Mouse (Mus musculus) MEL (cell line): ENCODE measurements around the gene Rab7b. TPM values are rescaled to one million over a fixed set of nuclear protein-coding genes. Genes with fewer than 3 reads are reported as not detected.

ENCODE experiments used
- DNase-seq: peaks from one replicate; pipeline ENCODE4 v3.0.0; 2011; ENCODE audit warnings: low read depth, low spot score
- H3K27ac ChIP-seq: 2 replicates; pipeline ENCODE4 v1.5.1; 2012; ENCODE audit warnings: low read depth, mild to moderate bottlenecking, control low read depth, low read length, moderate library complexity; ENCODE audit not compliant: control insufficient read depth
- H3K27me3 ChIP-seq, 2 experiments: fragments of 150-350 bp in 1 of 2; sonication (generic) in 1 of 2; 2 replicates each; pipeline ENCODE4 v1.6.1; 2012; ENCODE audit warnings: low read length in 2 of 2, mild to moderate bottlenecking in 2 of 2, improper control_type of control experiment in 1 of 2, moderate library complexity in 1 of 2; ENCODE audit not compliant: insufficient read depth in 2 of 2, control insufficient read depth in 1 of 2
- H3K36me3 ChIP-seq, 2 experiments: 2 replicates each; pipeline ENCODE4 v1.6.1; 2012 to 2014; ENCODE audit warnings: low read length in 2 of 2, improper control_type of control experiment in 1 of 2, inconsistent platforms in 1 of 2, mild to moderate bottlenecking in 1 of 2; ENCODE audit not compliant: insufficient read depth in 2 of 2, control insufficient read depth in 1 of 2
- H3K4me1 ChIP-seq, 2 experiments: fragments of 150-350 bp in 1 of 2; sonication (generic) in 1 of 2; 2 replicates each; pipeline ENCODE4 v1.6.1; 2012; ENCODE audit warnings: low read length in 2 of 2, improper control_type of control experiment in 1 of 2, mild to moderate bottlenecking in 1 of 2; ENCODE audit not compliant: insufficient read depth in 2 of 2, control insufficient read depth in 1 of 2
- H3K4me3 ChIP-seq, 2 experiments: fragments of 150-350 bp in 1 of 2; sonication (generic) in 1 of 2; 2 replicates each; pipeline ENCODE4 v1.5.1; 2012; ENCODE audit warnings: low read depth in 2 of 2, low read length in 2 of 2, mild to moderate bottlenecking in 2 of 2, moderate library complexity in 2 of 2, control low read depth in 1 of 2, improper control_type of control experiment in 1 of 2; ENCODE audit not compliant: control insufficient read depth in 1 of 2, insufficient read depth in 1 of 2
- H3K79me2 ChIP-seq: 2 replicates; pipeline ENCODE4 v1.6.1; 2012; ENCODE audit warnings: mild to moderate bottlenecking, low read length, moderate library complexity; ENCODE audit not compliant: control insufficient read depth, poor library complexity, insufficient read depth
- H3K9ac ChIP-seq: 2 replicates; pipeline ENCODE4 v1.6.1; 2012; ENCODE audit warnings: low read depth, mild to moderate bottlenecking, control low read depth, low read length, moderate library complexity; ENCODE audit not compliant: control insufficient read depth, poor library complexity, severe bottlenecking
- H3K9me3 ChIP-seq: fragments of 150-350 bp; sonication (generic); replicated peaks from 2 replicates; pipeline ENCODE4 v1.6.1; 2012; ENCODE audit warnings: mild to moderate bottlenecking, low read length, improper control_type of control experiment, moderate library complexity; ENCODE audit not compliant: insufficient read depth
- CTCF ChIP-seq, 3 experiments: IDR thresholded peaks in 2 of 3; conservative IDR thresholded peaks in 1 of 3; 2 replicates each; pipeline ENCODE4 v1.5.1; 2011 to 2012; ENCODE audit warnings: low read length in 3 of 3, low read depth in 2 of 3, mild to moderate bottlenecking in 2 of 3, improper control_type of control experiment in 1 of 3, inconsistent platforms in 1 of 3, mixed read lengths in 1 of 3, moderate library complexity in 1 of 3; ENCODE audit not compliant: control insufficient read depth in 1 of 3, insufficient read depth in 1 of 3, poor library complexity in 1 of 3, severe bottlenecking in 1 of 3
- ELF1 ChIP-seq: IDR thresholded peaks from 2 replicates; pipeline ENCODE4 v1.6.1; 2014; ENCODE audit warnings: low read depth, mild to moderate bottlenecking, inconsistent platforms, low read length, improper control_type of control experiment, moderate library complexity
- EP300 ChIP-seq, 2 experiments: IDR thresholded peaks; 2 replicates each; pipeline ENCODE4 v1.6.1; 2011; ENCODE audit warnings: improper control_type of control experiment in 2 of 2, low read length in 2 of 2, low read depth in 1 of 2, mild to moderate bottlenecking in 1 of 2
- GATA1 ChIP-seq: IDR thresholded peaks from 2 replicates; pipeline ENCODE4 v1.6.1; 2011; ENCODE audit warnings: low read depth, low read length, improper control_type of control experiment
- KAT2A ChIP-seq: conservative IDR thresholded peaks from 2 replicates; pipeline ENCODE4 v1.6.1; 2012; ENCODE audit warnings: low read depth, low read length, improper control_type of control experiment, inconsistent platforms
- MAX ChIP-seq: IDR thresholded peaks from 2 replicates; pipeline ENCODE4 v1.6.1; 2011; ENCODE audit warnings: low read length, improper control_type of control experiment
- MAZ ChIP-seq: IDR thresholded peaks from 2 replicates; pipeline ENCODE4 v1.6.1; 2012; ENCODE audit warnings: low read depth, mild to moderate bottlenecking, inconsistent platforms, low read length, improper control_type of control experiment
- MEF2A ChIP-seq: IDR thresholded peaks from 2 replicates; pipeline ENCODE4 v1.6.1; 2014; ENCODE audit warnings: low read depth, mild to moderate bottlenecking, inconsistent platforms, low read length, improper control_type of control experiment; ENCODE audit not compliant: poor library complexity, insufficient replicate concordance, severe bottlenecking; ENCODE audit errors: extremely low read depth
- MXI1 ChIP-seq: IDR thresholded peaks from 2 replicates; pipeline ENCODE4 v1.6.1; 2011; ENCODE audit warnings: mild to moderate bottlenecking, low read depth, low read length, improper control_type of control experiment
- NELFE ChIP-seq: IDR thresholded peaks from 2 replicates; pipeline ENCODE4 v1.6.1; 2011; ENCODE audit warnings: low read depth, low read length, improper control_type of control experiment
- POLR2AphosphoS2 ChIP-seq: IDR thresholded peaks from 2 replicates; pipeline ENCODE4 v1.6.1; 2011; ENCODE audit warnings: low read length, improper control_type of control experiment
- POLR2AphosphoS5 ChIP-seq: IDR thresholded peaks from 2 replicates; pipeline ENCODE4 v1.6.1; 2012; ENCODE audit warnings: low read depth, borderline replicate concordance, mild to moderate bottlenecking, inconsistent platforms, low read length, moderate library complexity, mixed read lengths
- RAD21 ChIP-seq: IDR thresholded peaks from 2 replicates; pipeline ENCODE4 v1.6.1; 2011; ENCODE audit warnings: mild to moderate bottlenecking, low read depth, low read length, improper control_type of control experiment
- UBTF ChIP-seq: IDR thresholded peaks from 2 replicates; pipeline ENCODE4 v1.6.1; 2012; ENCODE audit warnings: low read depth, mild to moderate bottlenecking, inconsistent platforms, low read length, improper control_type of control experiment, moderate library complexity, borderline replicate concordance; ENCODE audit not compliant: insufficient read depth
- ZKSCAN1 ChIP-seq: IDR thresholded peaks from 2 replicates; pipeline ENCODE4 v1.6.1; 2012; ENCODE audit warnings: low read depth, mild to moderate bottlenecking, inconsistent platforms, low read length, improper control_type of control experiment, moderate library complexity
- ZMIZ1 ChIP-seq: IDR thresholded peaks from 2 replicates; pipeline ENCODE4 v1.6.1; 2012; ENCODE audit warnings: low read depth, mild to moderate bottlenecking, inconsistent platforms, low read length, improper control_type of control experiment, moderate library complexity
- ZNF384 ChIP-seq: IDR thresholded peaks from 2 replicates; pipeline ENCODE4 v1.6.1; 2012; ENCODE audit warnings: low read depth, mild to moderate bottlenecking, inconsistent platforms, low read length, improper control_type of control experiment
- polyA plus RNA-seq, 2 experiments: library from polyadenylated mRNA; stranded (reverse) in 1 of 2; unstranded in 1 of 2; fragments of >175 nt in 1 of 2; fragments of >200 nt in 1 of 2; gene quantifications; 2 replicates each; pipeline versions ENCODE4 v1.2.1 to v1.2.4; 2012; ENCODE audit warnings: low replicate concordance in 2 of 2, low read depth in 1 of 2; ENCODE audit not compliant: insufficient read length in 2 of 2, insufficient read depth in 1 of 2, missing spikeins in 1 of 2
- total RNA-seq: library from RNA; depleted of rRNA; stranded (reverse); fragments of 300-350 nt; gene quantifications from 2 replicates; pipeline ENCODE4 v1.2.3, GENCODE M21; 2012

Rab7b gene
- total and polyA plus RNA-seq, 3 experiments, result 0.21 to 0.23 TPM; not detected in 1

GRCm38 (mm10) chr1:131664136-131664535 lies 24.4 kb upstream of the Rab7b start:
- Histone ChIP-seq H3K27ac (no peak overlapping the region; the same call in 1 of the 2 replicates), H3K4me3 (no peak overlapping the region), H3K9ac (no peak overlapping the region), H3K9me3 (no peaks in the 10 kb centered on the region)
- TF ChIP-seq ZMIZ1, result no peak
- no peak for TF ChIP-seq MAZ
- no peak for TF ChIP-seq MAX
- TF ChIP-seq EP300 (IDR thresholded peaks at IDR 0.05; ENCODE audit: low read depth in 1 of 2, low read length in 2 of 2), result no peak
- no peak for TF ChIP-seq MEF2A
- no peak for TF ChIP-seq CTCF (IDR thresholded peaks at IDR 0.05 in 2 of 3, conservative IDR thresholded peaks at IDR 0.05 in 1 of 3; ENCODE audit: control insufficient read depth in 1 of 3, insufficient read depth in 1 of 3, low read depth in 2 of 3, low read length in 3 of 3, poor library complexity in 1 of 3, severe bottlenecking in 1 of 3)
- TF ChIP-seq ELF1, result no peak
- no peak for TF ChIP-seq UBTF
- no peak for TF ChIP-seq RAD21
- no peak for TF ChIP-seq KAT2A
- TF ChIP-seq, all 39 proteins: peak for 0
- H3K79me2 ChIP-seq, result no peaks in the 10 kb centered on the region
- peaks cover 8 to 20% of the 10 kb centered on the region in 2 experiments for H3K4me1 ChIP-seq
- DNase-seq, result no peak
- H3K36me3 ChIP-seq, result peaks cover 1 to 16% of the 10 kb centered on the region in 2 experiments
- H3K27me3 ChIP-seq, result no peaks in the 10 kb centered on the region

- no peak for DNase-seq
- Histone ChIP-seq H3K27me3 (no peaks in the 10 kb centered on the region), H3K9ac (no peak overlapping the region), H3K79me2 (no peaks in the 10 kb centered on the region), H3K4me3 (no peak overlapping the region), H3K4me1 (peaks cover 8 to 20% of the 10 kb centered on the region in 2 experiments), H3K36me3 (peaks cover 1 to 16% of the 10 kb centered on the region in 2 experiments), H3K27ac (no peak overlapping the region), H3K9me3 (no peaks in the 10 kb centered on the region)
- TF ChIP-seq ZNF384 (no peak), ZKSCAN1 (no peak), NELFE (no peak), EP300 (IDR thresholded peaks at IDR 0.05; ENCODE audit: low read depth in 1 of 2, low read length in 2 of 2) (no peak), MEF2A (no peak), POLR2AphosphoS5 (no peak), MXI1 (no peak), POLR2AphosphoS2 (no peak), RAD21 (no peak), GATA1 (no peak)
These were observed 22.6 kb upstream of the Rab7b start for GRCm38 (mm10) chr1:131665886-131666285.
